Mouse (Mus musculus) embryonic facial prominence, embryonic 14.5 days (tissue): ENCODE data around the gene Nr2e1. TPM values are rescaled to one million over a fixed set of nuclear protein-coding genes. Genes with fewer than 3 reads are reported as not detected.

Experiments used
- ATAC-seq: fragments of 200-750 bp; cut with Nextera tagmentation; 2 replicates; pipeline ENCODE4 v1.8.0; 2017; ENCODE audit warnings: low read depth, moderate number of reproducible peaks, moderate TSS enrichment
- DNase-seq: peaks from one replicate; pipeline ENCODE4 v3.0.0-alpha.2; 2015; ENCODE audit warnings: low spot score
- H3K27ac ChIP-seq: fragments of 300-500 bp; sonication (generic); replicated peaks from 2 replicates; pipeline ENCODE4 v1.5.1; 2014; ENCODE audit warnings: low read depth, mild to moderate bottlenecking, low read length, moderate library complexity
- H3K27me3 ChIP-seq: fragments of 300-500 bp; sonication (generic); replicated peaks from 2 replicates; pipeline ENCODE4 v1.6.1; 2014; ENCODE audit warnings: low read length; ENCODE audit not compliant: control insufficient read depth, insufficient read depth
- H3K36me3 ChIP-seq: fragments of 300-500 bp; sonication (generic); 2 replicates; pipeline ENCODE4 v1.6.1; 2014; ENCODE audit warnings: low read length, mixed read lengths; ENCODE audit not compliant: control insufficient read depth, insufficient read depth
- H3K4me1 ChIP-seq: fragments of 300-500 bp; sonication (generic); 2 replicates; pipeline ENCODE4 v1.6.1; 2014; ENCODE audit warnings: antibody characterized with exemption, low read length; ENCODE audit not compliant: control insufficient read depth, insufficient read depth
- H3K4me2 ChIP-seq: fragments of 300-500 bp; sonication (generic); 2 replicates; pipeline ENCODE4 v1.6.1; 2014; ENCODE audit warnings: low read depth, mild to moderate bottlenecking, low read length, moderate library complexity, mixed read lengths
- H3K4me3 ChIP-seq: fragments of 300-500 bp; sonication (generic); 2 replicates; pipeline ENCODE4 v1.5.1; 2014; ENCODE audit warnings: low read depth, mild to moderate bottlenecking, low read length
- H3K9ac ChIP-seq: fragments of 300-500 bp; sonication (generic); 2 replicates; pipeline ENCODE4 v1.6.1; 2014; ENCODE audit warnings: low read depth, mild to moderate bottlenecking, low read length, moderate library complexity, mixed read lengths
- H3K9me3 ChIP-seq: fragments of 300-500 bp; sonication (generic); 2 replicates; pipeline ENCODE4 v1.6.1; 2016; ENCODE audit warnings: low read length; ENCODE audit not compliant: control insufficient read depth
- polyA plus RNA-seq: library from polyadenylated mRNA; unstranded; fragments of >200 nt; fragmentation: Nextera tagmentation; extraction: Ambion mirVana; gene quantifications from 2 replicates; pipeline ENCODE4 v1.2.1, GENCODE M21; 2014

Gene Nr2e1
- polyA plus RNA-seq, 1 experiment from 2014 or later = 1.4 TPM

- H3K9ac ChIP-seq = no peak overlapping the region
- no peaks in the 10 kb centered on the region for H3K27me3 ChIP-seq
- H3K4me3 ChIP-seq = no peak overlapping the region
- peaks cover 8% of the 10 kb centered on the region for H3K36me3 ChIP-seq
- no peak for ATAC-seq
- H3K4me1 ChIP-seq = no peaks in the 10 kb centered on the region
- no peaks in the 10 kb centered on the region for H3K9me3 ChIP-seq
- DNase-seq = no peak
- no peak overlapping the region for H3K27ac ChIP-seq
- H3K4me2 ChIP-seq = no peak overlapping the region
Measured at GRCm38 (mm10) chr10:42514125-42514524, 69.3 kb downstream of the Nr2e1 start.

Other genes with a start within 250 kb of the Nr2e1 start
- 6.7 and 6.8 TPM in 2 replicates for gene Afg1l, start 105.1 kb downstream of the Nr2e1 start, polyA plus RNA-seq
- 326 TPM in 2 replicates for gene Snx3, start 81.6 kb downstream of the Nr2e1 start, polyA plus RNA-seq
- gene Ostm1, start 190 bp upstream of the Nr2e1 start, polyA plus RNA-seq = 13.0 and 13.8 TPM in 2 replicates
- gene Sec63, start 177.9 kb upstream of the Nr2e1 start, polyA plus RNA-seq = 25.6 and 26.5 TPM in 2 replicates